Mouse (Mus musculus) G1E (cell line): ENCODE data around the gene Cebpe.

Experiments used
- CTCF ChIP-seq: IDR thresholded peaks from 2 replicates; pipeline ENCODE4 v1.5.1; 2012; ENCODE audit warnings: low read depth, low read length, inconsistent platforms, mixed read lengths
- GATA1 ChIP-seq: IDR thresholded peaks from 2 replicates; pipeline ENCODE4 v1.6.1; 2012; ENCODE audit warnings: borderline replicate concordance, low read length, inconsistent platforms, mixed read lengths
- GATA2 ChIP-seq: IDR thresholded peaks from 2 replicates; pipeline ENCODE4 v1.6.1; 2012; ENCODE audit warnings: low read depth, low read length, inconsistent platforms, borderline replicate concordance
- POLR2AphosphoS5 ChIP-seq: IDR thresholded peaks from 2 replicates; pipeline ENCODE4 v1.6.1; 2012; ENCODE audit warnings: low read depth, low read length, inconsistent platforms; ENCODE audit not compliant: insufficient replicate concordance
- TAL1 ChIP-seq: conservative IDR thresholded peaks from 2 replicates; pipeline ENCODE4 v1.6.1; 2012; ENCODE audit warnings: low read depth, low read length, inconsistent platforms, mixed read lengths

GRCm38 (mm10) chr14:54678657-54679304 is 33.2 kb downstream of the Cebpe start:
- no peak for TF ChIP-seq GATA1
- TF ChIP-seq TAL1, result no peak
- no peak for TF ChIP-seq CTCF
- TF ChIP-seq GATA2, result no peak
- TF ChIP-seq POLR2AphosphoS5, result no peak
